Mouse (Mus musculus) kidney, postnatal 36 days (tissue): ENCODE results near the gene Igf1r.

Experiments
- DNase-seq, 2 experiments: peaks; one replicate each; pipeline ENCODE4 v3.0.0; 2021 to 2022; ENCODE audit warnings: mixed read lengths in 2 of 2

Gene Igf1r

GRCm38 (mm10) chr7:68127799-68128261, 175.2 kb downstream of the Igf1r start:
- peak; percentile 71 to 72 for DNase-seq

- peak in 1 of 2 experiments; percentile 39 for DNase-seq
These were observed 175.6 kb downstream of the Igf1r start for GRCm38 (mm10) chr7:68128271-68128674.

GRCm38 (mm10) chr7:68129077-68129511, 176.5 kb downstream of the Igf1r start:
- peak; percentile 100 for DNase-seq

- DNase-seq = peak; percentile 93 to 95
These were observed 177.1 kb downstream of the Igf1r start for GRCm38 (mm10) chr7:68129546-68130253.

- DNase-seq = peak; percentile 80 to 87
These were observed 178.4 kb downstream of the Igf1r start for GRCm38 (mm10) chr7:68130950-68131580.

GRCm38 (mm10) chr7:68133679-68134078, 181.1 kb downstream of the Igf1r start:
- no peak for DNase-seq

GRCm38 (mm10) chr7:68134948-68135347, 182.3 kb downstream of the Igf1r start:
- no peak for DNase-seq

GRCm38 (mm10) chr7:68136056-68136455, 183.4 kb downstream of the Igf1r start:
- no peak for DNase-seq

- DNase-seq = no peak
These were observed 186.8 kb downstream of the Igf1r start for GRCm38 (mm10) chr7:68139384-68139783.

GRCm38 (mm10) chr7:68140041-68140807, 187.6 kb downstream of the Igf1r start:
- DNase-seq = no peak

- DNase-seq = no peak
These were observed 191.6 kb downstream of the Igf1r start for GRCm38 (mm10) chr7:68144266-68144665.

- no peak for DNase-seq
These were observed 195.8 kb downstream of the Igf1r start for GRCm38 (mm10) chr7:68148297-68149048.

GRCm38 (mm10) chr7:68151892-68152291, 199.3 kb downstream of the Igf1r start:
- no peak for DNase-seq

GRCm38 (mm10) chr7:68152458-68152857, 199.8 kb downstream of the Igf1r start:
- DNase-seq = no peak

- DNase-seq = no peak
These were observed 200.6 kb downstream of the Igf1r start for GRCm38 (mm10) chr7:68153269-68153668.

GRCm38 (mm10) chr7:68154588-68154987, 202.0 kb downstream of the Igf1r start:
- no peak for DNase-seq

GRCm38 (mm10) chr7:68160094-68160791, 207.6 kb downstream of the Igf1r start:
- no peak for DNase-seq

GRCm38 (mm10) chr7:68164074-68164473, 211.4 kb downstream of the Igf1r start:
- DNase-seq = no peak

- no peak for DNase-seq
These were observed 220.1 kb downstream of the Igf1r start for GRCm38 (mm10) chr7:68172776-68173175.

- no peak for DNase-seq
These were observed 227.0 kb downstream of the Igf1r start for GRCm38 (mm10) chr7:68179672-68180071.

GRCm38 (mm10) chr7:68181104-68181503, 228.5 kb downstream of the Igf1r start:
- DNase-seq = no peak

- DNase-seq = peak; percentile 24 to 47
These were observed 229.4 kb downstream of the Igf1r start for GRCm38 (mm10) chr7:68182025-68182424.
